Mouse (Mus musculus): ENCODE measurements around the gene Tssk1. TPM values are rescaled to one million over a fixed set of nuclear protein-coding genes. Genes with fewer than 3 reads are reported as not detected.

Tssk1 gene
- polyA plus RNA-seq, 1 experiment from 2014 or later, result 0.09 TPM

GRCm38 (mm10) chr16:17914307-17915249 is 20.6 kb downstream of the Tssk1 start, which contains the start of gene Gsc2:
Gene Gsc2, minus strand, starts transcription at chr16:17915059.
- WGBS, result under 1% methylated on average over 98 of the region's 106 CpGs
- H3K27me3 ChIP-seq (ENCODE audit: control insufficient read depth, insufficient read depth, low read depth, low read length), result peaks cover 50% of the 10 kb centered on the region
- no peaks in the 10 kb centered on the region for H3K36me3 ChIP-seq (ENCODE audit: control insufficient read depth, insufficient read depth, low read length)
- H3K4me3 ChIP-seq (ENCODE audit: low read depth, low read length), result peak within 1 kb of the TSS; percentile 35
- H3K4me1 ChIP-seq (ENCODE audit: control insufficient read depth, insufficient read depth, low read length), result peaks cover 17% of the 10 kb centered on the region
- no peak for ATAC-seq
- no peak within 1 kb of the TSS for H3K27ac ChIP-seq (ENCODE audit: low read length)
- peak within 1 kb of the TSS; percentile 51 for H3K4me2 ChIP-seq (ENCODE audit: low read length)
- no peaks in the 10 kb centered on the region for H3K9me3 ChIP-seq (replicated peaks; ENCODE audit: control insufficient read depth, low read length, poor library complexity, severe bottlenecking)
- peak within 1 kb of the TSS; percentile 50 for H3K9ac ChIP-seq (ENCODE audit: low read depth, low read length)

- H3K9me3 ChIP-seq (replicated peaks; ENCODE audit: control insufficient read depth, low read length, poor library complexity, severe bottlenecking), result no peaks in the 10 kb centered on the region
- peak overlapping the region; percentile 8; the same call in 1 of the 2 replicates for H3K4me3 ChIP-seq (ENCODE audit: low read depth, low read length)
- no peak overlapping the region for H3K27ac ChIP-seq (ENCODE audit: low read length)
- peaks cover 20% of the 10 kb centered on the region for H3K4me1 ChIP-seq (ENCODE audit: control insufficient read depth, insufficient read depth, low read length)
- peak overlapping the region; percentile 87 for H3K9ac ChIP-seq (ENCODE audit: low read depth, low read length)
- H3K36me3 ChIP-seq (ENCODE audit: control insufficient read depth, insufficient read depth, low read length), result peaks cover 7% of the 10 kb centered on the region
- no peak for ATAC-seq
- WGBS, result 3% methylated on average over 20 of the region's 20 CpGs
- peaks cover 17% of the 10 kb centered on the region for H3K27me3 ChIP-seq (ENCODE audit: control insufficient read depth, insufficient read depth, low read depth, low read length)
- H3K4me2 ChIP-seq (ENCODE audit: low read length), result peak overlapping the region; percentile 27
These were observed 26.6 kb downstream of the Tssk1 start for GRCm38 (mm10) chr16:17920586-17920985.

GRCm38 (mm10) chr16:17921325-17922162 is 27.5 kb downstream of the Tssk1 start:
- ATAC-seq, result peak; percentile 92
- H3K9ac ChIP-seq (ENCODE audit: low read depth, low read length), result peak overlapping the region; percentile 87
- peak overlapping the region; percentile 70 for H3K4me3 ChIP-seq (ENCODE audit: low read depth, low read length)
- H3K9me3 ChIP-seq (replicated peaks; ENCODE audit: control insufficient read depth, low read length, poor library complexity, severe bottlenecking), result no peaks in the 10 kb centered on the region
- WGBS, result 2% methylated on average over 46 of the region's 47 CpGs
- H3K4me2 ChIP-seq (ENCODE audit: low read length), result peak overlapping the region; percentile 78
- peaks cover 26% of the 10 kb centered on the region for H3K4me1 ChIP-seq (ENCODE audit: control insufficient read depth, insufficient read depth, low read length)
- peak overlapping the region; percentile 89 for H3K27ac ChIP-seq (ENCODE audit: low read length)
- peaks cover 7% of the 10 kb centered on the region for H3K27me3 ChIP-seq (ENCODE audit: control insufficient read depth, insufficient read depth, low read depth, low read length)
- H3K36me3 ChIP-seq (ENCODE audit: control insufficient read depth, insufficient read depth, low read length), result peaks cover 10% of the 10 kb centered on the region

- H3K27ac ChIP-seq (ENCODE audit: low read length), result peak overlapping the region; percentile 89
- H3K27me3 ChIP-seq (ENCODE audit: control insufficient read depth, insufficient read depth, low read depth, low read length), result peaks cover 1% of the 10 kb centered on the region
- 2% methylated on average over 14 of the region's 14 CpGs for WGBS
- H3K9me3 ChIP-seq (replicated peaks; ENCODE audit: control insufficient read depth, low read length, poor library complexity, severe bottlenecking), result no peaks in the 10 kb centered on the region
- peak; percentile 14 for ATAC-seq
- H3K4me3 ChIP-seq (ENCODE audit: low read depth, low read length), result peak overlapping the region; percentile 70
- peaks cover 10% of the 10 kb centered on the region for H3K36me3 ChIP-seq (ENCODE audit: control insufficient read depth, insufficient read depth, low read length)
- peaks cover 30% of the 10 kb centered on the region for H3K4me1 ChIP-seq (ENCODE audit: control insufficient read depth, insufficient read depth, low read length)
- H3K9ac ChIP-seq (ENCODE audit: low read depth, low read length), result peak overlapping the region; percentile 87
- peak overlapping the region; percentile 78 for H3K4me2 ChIP-seq (ENCODE audit: low read length)
These were observed 28.1 kb downstream of the Tssk1 start for GRCm38 (mm10) chr16:17922163-17922538.

- peaks cover 23% of the 10 kb centered on the region for H3K4me1 ChIP-seq (ENCODE audit: control insufficient read depth, insufficient read depth, low read length)
- H3K9me3 ChIP-seq (replicated peaks; ENCODE audit: control insufficient read depth, low read length, poor library complexity, severe bottlenecking), result no peaks in the 10 kb centered on the region
- H3K27ac ChIP-seq (ENCODE audit: low read length), result peak overlapping the region; percentile 92
- H3K4me2 ChIP-seq (ENCODE audit: low read length), result peak overlapping the region; percentile 94
- H3K4me3 ChIP-seq (ENCODE audit: low read depth, low read length), result peak overlapping the region; percentile 88
- peak overlapping the region; percentile 95 for H3K9ac ChIP-seq (ENCODE audit: low read depth, low read length)
- peaks cover 10% of the 10 kb centered on the region for H3K36me3 ChIP-seq (ENCODE audit: control insufficient read depth, insufficient read depth, low read length)
- no peaks in the 10 kb centered on the region for H3K27me3 ChIP-seq (ENCODE audit: control insufficient read depth, insufficient read depth, low read depth, low read length)
- ATAC-seq, result peak; percentile 23
- WGBS, result under 1% methylated on average over 69 of the region's 72 CpGs
These were observed 33.5 kb downstream of the Tssk1 start for GRCm38 (mm10) chr16:17927351-17928082.

GRCm38 (mm10) chr16:17928087-17928580 is 34.1 kb downstream of the Tssk1 start, which contains the start of gene Slc25a1:
Gene Slc25a1, minus strand, starts transcription at chr16:17928219.
- Histone ChIP-seq H3K4me1 (ENCODE audit: control insufficient read depth, insufficient read depth, low read length) (peaks cover 16% of the 10 kb centered on the region), H3K4me3 (ENCODE audit: low read depth, low read length) (peak within 1 kb of the TSS; percentile 88)
- 0% methylated on average over 46 of the region's 47 CpGs for WGBS

GRCm38 (mm10) chr16:17928627-17929104 is 34.6 kb downstream of the Tssk1 start:
- H3K9ac ChIP-seq (ENCODE audit: low read depth, low read length), result peak overlapping the region; percentile 95
- H3K9me3 ChIP-seq (replicated peaks; ENCODE audit: control insufficient read depth, low read length, poor library complexity, severe bottlenecking), result no peaks in the 10 kb centered on the region
- H3K4me1 ChIP-seq (ENCODE audit: control insufficient read depth, insufficient read depth, low read length), result peaks cover 15% of the 10 kb centered on the region
- H3K36me3 ChIP-seq (ENCODE audit: control insufficient read depth, insufficient read depth, low read length), result peaks cover 10% of the 10 kb centered on the region
- H3K4me3 ChIP-seq (ENCODE audit: low read depth, low read length), result peak overlapping the region; percentile 88
- H3K27me3 ChIP-seq (ENCODE audit: control insufficient read depth, insufficient read depth, low read depth, low read length), result no peaks in the 10 kb centered on the region
- peak; percentile 49 for ATAC-seq
- whole genome bisulfite sequencing, result 0% methylated on average over 9 of the region's 9 CpGs
- peak overlapping the region; percentile 92 for H3K27ac ChIP-seq (ENCODE audit: low read length)
- peak overlapping the region; percentile 94 for H3K4me2 ChIP-seq (ENCODE audit: low read length)

More at GRCm38 (mm10) chr16:17928087-17928580, 34.1 kb downstream of the Tssk1 start, which contains the start of gene Slc25a1:
- Histone ChIP-seq H3K27me3 (ENCODE audit: control insufficient read depth, insufficient read depth, low read depth, low read length) (no peaks in the 10 kb centered on the region), H3K27ac (ENCODE audit: low read length) (peak within 1 kb of the TSS; percentile 92), H3K9me3 (replicated peaks; ENCODE audit: control insufficient read depth, low read length, poor library complexity, severe bottlenecking) (no peaks in the 10 kb centered on the region), H3K4me2 (ENCODE audit: low read length) (peak within 1 kb of the TSS; percentile 94), H3K9ac (ENCODE audit: low read depth, low read length) (peak within 1 kb of the TSS; percentile 95), H3K36me3 (ENCODE audit: control insufficient read depth, insufficient read depth, low read length) (peaks cover 10% of the 10 kb centered on the region)
- ATAC-seq, result peak; percentile 86

GRCm38 (mm10) chr16:17929211-17929610 is 35.2 kb downstream of the Tssk1 start:
- no peak overlapping the region for H3K9ac ChIP-seq (ENCODE audit: low read depth, low read length)
- ATAC-seq, result peak; percentile 4; the same call in 1 of the 2 replicates
- peak overlapping the region; percentile 94 for H3K4me2 ChIP-seq (ENCODE audit: low read length)
- no peak overlapping the region for H3K4me3 ChIP-seq (ENCODE audit: low read depth, low read length)
- 0% methylated on average over 2 of the region's 2 CpGs for WGBS
- H3K36me3 ChIP-seq (ENCODE audit: control insufficient read depth, insufficient read depth, low read length), result peaks cover 10% of the 10 kb centered on the region
- no peaks in the 10 kb centered on the region for H3K27me3 ChIP-seq (ENCODE audit: control insufficient read depth, insufficient read depth, low read depth, low read length)
- no peaks in the 10 kb centered on the region for H3K9me3 ChIP-seq (replicated peaks; ENCODE audit: control insufficient read depth, low read length, poor library complexity, severe bottlenecking)
- H3K4me1 ChIP-seq (ENCODE audit: control insufficient read depth, insufficient read depth, low read length), result peaks cover 15% of the 10 kb centered on the region
- H3K27ac ChIP-seq (ENCODE audit: low read length), result peak overlapping the region; percentile 92
